Mouse (Mus musculus) cerebral cortex, adult 2 months (tissue): Measurements from ENCODE around the gene Ybey.

Source experiments
- WGBS: fragments of 180-500 bp; shearing (Covaris S2); methylation state at CpG from one replicate; pipeline ENCODE4 v1.1.7; 2018; 5-methylcytosine and 5-hydroxymethylcytosine counted together

The Ybey gene

GRCm38 (mm10) chr10:76442178-76443088 lies 26.5 kb downstream of the Ybey start, which contains the start of gene Pcnt:
TSS of gene Pcnt (minus strand) at chr10:76442786.
- WGBS, result 1% methylated on average over 78 of the region's 78 CpGs

- WGBS, result 93% methylated on average over 17 of the region's 17 CpGs
Observed at GRCm38 (mm10) chr10:76440281-76440680, 28.6 kb downstream of the Ybey start, which contains the start of gene AC141477.1. TSS of gene AC141477.1 (minus strand) at chr10:76440444.

GRCm38 (mm10) chr10:76439107-76439890 lies 29.6 kb downstream of the Ybey start:
- 95% methylated on average over 9 of the region's 9 CpGs for WGBS

- 91% methylated on average over 11 of the region's 11 CpGs for WGBS
Observed at GRCm38 (mm10) chr10:76433925-76434324, 35.0 kb downstream of the Ybey start.

- 93% methylated on average over 7 of the region's 7 CpGs for WGBS
Observed at GRCm38 (mm10) chr10:76425674-76426073, 43.2 kb downstream of the Ybey start.

GRCm38 (mm10) chr10:76416811-76417210 lies 52.1 kb downstream of the Ybey start:
- 58% methylated on average over 12 of the region's 12 CpGs for WGBS
